Mouse (Mus musculus): Measurements from ENCODE around the gene Snrpd2. TPM values are rescaled to one million over a fixed set of nuclear protein-coding genes. Genes with fewer than 3 reads are reported as not detected.

Gene Snrpd2
- polyA plus RNA-seq, 1 experiment from 2014 or later, result 158 TPM

- Histone ChIP-seq H3K9ac (no peak overlapping the region), H3K4me2 (no peak overlapping the region), H3K36me3 (ENCODE audit: insufficient read depth) (no peaks in the 10 kb centered on the region), H3K27me3 (ENCODE audit: insufficient read depth, low read length) (peaks cover 7% of the 10 kb centered on the region; the same call in 1 of the 2 replicates), H3K9me3 (ENCODE audit: low read depth, low read length) (peaks cover 3% of the 10 kb centered on the region; the same call in 1 of the 2 replicates), H3K27ac (ENCODE audit: low read depth) (peak overlapping the region; percentile 6), H3K4me1 (ENCODE audit: insufficient read depth) (peaks cover 11% of the 10 kb centered on the region), H3K4me3 (ENCODE audit: low read depth, low read length) (no peak overlapping the region)
- 63% methylated on average over 10 of the region's 10 CpGs for WGBS
- DNase-seq, result no peak
- TF ChIP-seq CTCF (IDR thresholded peaks at IDR 0.05; ENCODE audit: low read depth), result no peak
- no peak for ATAC-seq (ENCODE audit: insufficient read depth)
These were observed 20.0 kb downstream of the Snrpd2 start for GRCm38 (mm10) chr7:19169506-19169905.

GRCm38 (mm10) chr7:19170142-19170541 is 20.6 kb downstream of the Snrpd2 start:
- H3K9me3 ChIP-seq (ENCODE audit: low read depth, low read length), result peaks cover 3% of the 10 kb centered on the region; the same call in 1 of the 2 replicates
- 0 out of 2 replicates have a peak, but pooled peaks cover 3% of the 10 kb centered on the region for H3K27me3 ChIP-seq (ENCODE audit: insufficient read depth, low read length)
- DNase-seq, result peak; percentile 72
- peak; percentile 70 for ATAC-seq (ENCODE audit: insufficient read depth)
- H3K36me3 ChIP-seq (ENCODE audit: insufficient read depth), result no peaks in the 10 kb centered on the region
- TF ChIP-seq CTCF (IDR thresholded peaks at IDR 0.05; ENCODE audit: low read depth), result no peak
- WGBS, result 21% methylated on average over 8 of the region's 8 CpGs
- no peak overlapping the region for H3K9ac ChIP-seq
- H3K27ac ChIP-seq (ENCODE audit: low read depth), result peak overlapping the region; percentile 6
- H3K4me3 ChIP-seq (ENCODE audit: low read depth, low read length), result no peak overlapping the region
- H3K4me2 ChIP-seq, result no peak overlapping the region; the same call in 1 of the 2 replicates
- peaks cover 6% of the 10 kb centered on the region; the same call in 1 of the 2 replicates for H3K4me1 ChIP-seq (ENCODE audit: insufficient read depth)

- H3K27me3 ChIP-seq (ENCODE audit: insufficient read depth, low read length), result peaks cover 19% of the 10 kb centered on the region
- peaks cover 6% of the 10 kb centered on the region; the same call in 1 of the 2 replicates for H3K4me1 ChIP-seq (ENCODE audit: insufficient read depth)
- H3K27ac ChIP-seq (ENCODE audit: low read depth), result peak overlapping the region; percentile 48; the same call in 1 of the 2 replicates
- WGBS, result 36% methylated on average over 8 of the region's 8 CpGs
- H3K36me3 ChIP-seq (ENCODE audit: insufficient read depth), result no peaks in the 10 kb centered on the region
- H3K9ac ChIP-seq, result peak overlapping the region; percentile 29; the same call in 1 of the 2 replicates
- DNase-seq (no peak), ATAC-seq (ENCODE audit: insufficient read depth) (no peak)
- peaks cover 6% of the 10 kb centered on the region for H3K9me3 ChIP-seq (ENCODE audit: low read depth, low read length)
- H3K4me3 ChIP-seq (ENCODE audit: low read depth, low read length), result no peak overlapping the region
- H3K4me2 ChIP-seq, result no peak overlapping the region
- TF ChIP-seq CTCF (IDR thresholded peaks at IDR 0.05; ENCODE audit: low read depth), result no peak
These were observed 22.3 kb downstream of the Snrpd2 start for GRCm38 (mm10) chr7:19171831-19172230.

GRCm38 (mm10) chr7:19172874-19173273 is 23.4 kb downstream of the Snrpd2 start:
- peak; percentile 96 for DNase-seq
- Histone ChIP-seq H3K4me2 (peak overlapping the region; percentile 63), H3K36me3 (ENCODE audit: insufficient read depth) (no peaks in the 10 kb centered on the region), H3K27ac (ENCODE audit: low read depth) (no peak overlapping the region), H3K27me3 (ENCODE audit: insufficient read depth, low read length) (peaks cover 29% of the 10 kb centered on the region), H3K4me1 (ENCODE audit: insufficient read depth) (peaks cover 6% of the 10 kb centered on the region; the same call in 1 of the 2 replicates), H3K9me3 (ENCODE audit: low read depth, low read length) (peaks cover 3% of the 10 kb centered on the region; the same call in 1 of the 2 replicates), H3K4me3 (ENCODE audit: low read depth, low read length) (peak overlapping the region; percentile 29), H3K9ac (0 out of 2 replicates have a peak overlapping the region, but pooled peaks have one; percentile 26)
- peak; percentile 67 for ATAC-seq (ENCODE audit: insufficient read depth)
- 3% methylated on average over 17 of the region's 17 CpGs for WGBS
- peak; percentile 93 for TF ChIP-seq CTCF (IDR thresholded peaks at IDR 0.05; ENCODE audit: low read depth)

- H3K4me3 ChIP-seq (ENCODE audit: low read depth, low read length), result peak within 1 kb of the TSS; percentile 21; the same call in 1 of the 2 replicates
- no peak for TF ChIP-seq CTCF (IDR thresholded peaks at IDR 0.05; ENCODE audit: low read depth)
- H3K27ac ChIP-seq (ENCODE audit: low read depth), result no peak within 1 kb of the TSS
- peak within 1 kb of the TSS; percentile 32 for H3K4me2 ChIP-seq
- ATAC-seq (ENCODE audit: insufficient read depth) (peak; percentile 11; the same call in 1 of the 2 replicates), DNase-seq (peak; percentile 54)
- H3K36me3 ChIP-seq (ENCODE audit: insufficient read depth), result no peaks in the 10 kb centered on the region
- no peak within 1 kb of the TSS for H3K9ac ChIP-seq
- H3K9me3 ChIP-seq (ENCODE audit: low read depth, low read length), result peaks cover 8% of the 10 kb centered on the region; the same call in 1 of the 2 replicates
- H3K4me1 ChIP-seq (ENCODE audit: insufficient read depth), result peaks cover 6% of the 10 kb centered on the region
- H3K27me3 ChIP-seq (ENCODE audit: insufficient read depth, low read length), result peaks cover 58% of the 10 kb centered on the region
- under 1% methylated on average over 30 of the region's 30 CpGs for WGBS
These were observed 26.4 kb downstream of the Snrpd2 start, which contains the start of gene Eml2 for GRCm38 (mm10) chr7:19175708-19176515. Gene Eml2 (plus strand): TSS chr7:19176421.

- Histone ChIP-seq H3K27ac (ENCODE audit: low read depth) (no peak overlapping the region), H3K9ac (no peak overlapping the region), H3K4me2 (peak overlapping the region; percentile 32), H3K27me3 (ENCODE audit: insufficient read depth, low read length) (peaks cover 59% of the 10 kb centered on the region), H3K36me3 (ENCODE audit: insufficient read depth) (no peaks in the 10 kb centered on the region), H3K4me3 (ENCODE audit: low read depth, low read length) (peak overlapping the region; percentile 21; the same call in 1 of the 2 replicates), H3K9me3 (ENCODE audit: low read depth, low read length) (peaks cover 8% of the 10 kb centered on the region; the same call in 1 of the 2 replicates), H3K4me1 (ENCODE audit: insufficient read depth) (peaks cover 6% of the 10 kb centered on the region)
- no peak for TF ChIP-seq CTCF (IDR thresholded peaks at IDR 0.05; ENCODE audit: low read depth)
- DNase-seq (no peak), ATAC-seq (ENCODE audit: insufficient read depth) (no peak)
- 3% methylated on average over 17 of the region's 21 CpGs for WGBS
These were observed 27.0 kb downstream of the Snrpd2 start for GRCm38 (mm10) chr7:19176516-19176947.

- Histone ChIP-seq H3K36me3 (ENCODE audit: insufficient read depth) (no peaks in the 10 kb centered on the region), H3K4me3 (ENCODE audit: low read depth, low read length) (no peak overlapping the region), H3K9ac (no peak overlapping the region), H3K27ac (ENCODE audit: low read depth) (no peak overlapping the region), H3K4me1 (ENCODE audit: insufficient read depth) (peaks cover 6% of the 10 kb centered on the region; the same call in 1 of the 2 replicates), H3K9me3 (ENCODE audit: low read depth, low read length) (peaks cover 8% of the 10 kb centered on the region; the same call in 1 of the 2 replicates), H3K4me2 (no peak overlapping the region), H3K27me3 (ENCODE audit: insufficient read depth, low read length) (peaks cover 59% of the 10 kb centered on the region)
- 64% methylated on average over 7 of the region's 7 CpGs for whole genome bisulfite sequencing
- no peak for TF ChIP-seq CTCF (IDR thresholded peaks at IDR 0.05; ENCODE audit: low read depth)
- ATAC-seq (ENCODE audit: insufficient read depth) (no peak), DNase-seq (no peak)
These were observed 27.7 kb downstream of the Snrpd2 start for GRCm38 (mm10) chr7:19177216-19177615.
